Mouse (Mus musculus) left cerebral cortex, postnatal 10 days (tissue): ENCODE data around the gene Tmprss11b. TPM values are rescaled to one million over a fixed set of nuclear protein-coding genes. Genes with fewer than 3 reads are reported as not detected.

ENCODE experiments used
- DNase-seq, 2 experiments: peaks; one replicate each; pipeline ENCODE4 v3.0.0; 2021 to 2022; ENCODE audit warnings: low spot score in 2 of 2, mixed read lengths in 1 of 2; ENCODE audit errors: extremely low spot score in 1 of 2
- intact Hi-C: fragments of 180-260 bp; cut with DNase I; formaldehyde crosslinking; loops from one replicate; pipeline ENCODE4 v1.15.1; 2025
- total RNA-seq, 2 experiments: library from RNA; stranded (reverse); gene quantifications; 2 replicates each; pipeline ENCODE4 v1.2.3; 2021

Gene Tmprss11b
- under 1 TPM in 1 of 2 experiments, not detected in 1; 0.10 TPM for total RNA-seq

DNA sequence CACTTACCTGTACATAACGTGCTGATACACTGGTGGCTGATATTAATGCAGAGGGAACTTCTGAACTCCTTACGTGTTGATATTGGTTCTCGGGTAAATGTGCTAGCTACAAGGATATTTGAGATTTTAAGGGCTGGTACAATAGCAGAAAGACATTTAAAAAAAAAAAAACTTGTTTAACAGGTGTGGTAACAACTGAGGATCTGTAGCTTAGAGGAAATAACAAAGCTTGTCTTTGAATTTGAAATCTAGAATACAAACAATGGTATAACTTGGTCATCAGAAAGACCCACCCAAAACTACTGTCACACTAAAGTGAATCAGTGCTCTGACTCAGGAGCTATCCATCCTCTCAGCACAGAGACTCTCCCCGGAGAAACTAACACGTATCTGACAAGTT is at the start of gene Tmprss11b:
Tmprss11b (minus strand) TSS at position 101 of the 400 bp plus-strand sequence.
- no peak for DNase-seq
- intact Hi-C loops = no loop called here

- intact Hi-C loops = no loop called here
- no peak for DNase-seq
These were observed 48.9 kb upstream of the Tmprss11b start for GRCm38 (mm10) chr5:86725021-86725420.

DNA sequence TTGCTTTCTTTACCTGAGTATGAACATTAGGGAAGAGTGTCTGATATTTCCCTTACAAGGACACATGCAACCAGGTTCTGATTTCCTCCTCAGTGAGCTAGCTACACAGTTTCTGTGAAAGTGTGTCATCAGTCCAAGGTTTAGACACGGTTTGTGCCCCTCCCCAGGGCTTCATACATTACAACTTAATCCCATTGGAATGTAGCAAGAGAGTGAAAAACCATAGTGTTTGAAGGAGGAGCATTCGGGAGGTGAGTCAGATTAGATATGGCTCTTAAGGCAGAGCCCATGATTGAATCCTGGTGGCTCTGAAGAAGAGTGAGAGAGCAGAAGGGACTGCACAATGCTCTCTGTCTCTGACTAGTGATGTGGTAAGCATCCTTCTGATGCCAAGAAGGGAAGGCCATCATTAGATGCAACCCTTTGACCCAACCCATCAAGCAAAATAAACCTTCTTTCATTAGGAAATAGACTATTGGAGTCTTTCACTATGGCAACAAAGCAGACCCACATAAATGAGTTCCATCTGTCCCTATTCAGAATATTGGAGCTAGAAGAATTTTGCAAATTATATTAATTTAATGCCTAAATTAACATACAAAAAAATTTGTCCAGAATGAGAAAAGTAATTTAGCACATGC is 46.8 kb upstream of the Tmprss11b start:
- intact Hi-C loops = no loop called here
- no peak for DNase-seq

- intact Hi-C loops = no loop called here
- DNase-seq = no peak
These were observed 38.8 kb upstream of the Tmprss11b start for GRCm38 (mm10) chr5:86714967-86715366.

- intact Hi-C loops = no loop called here
- DNase-seq = no peak
These were observed 28.8 kb upstream of the Tmprss11b start for GRCm38 (mm10) chr5:86704923-86705322.

DNA sequence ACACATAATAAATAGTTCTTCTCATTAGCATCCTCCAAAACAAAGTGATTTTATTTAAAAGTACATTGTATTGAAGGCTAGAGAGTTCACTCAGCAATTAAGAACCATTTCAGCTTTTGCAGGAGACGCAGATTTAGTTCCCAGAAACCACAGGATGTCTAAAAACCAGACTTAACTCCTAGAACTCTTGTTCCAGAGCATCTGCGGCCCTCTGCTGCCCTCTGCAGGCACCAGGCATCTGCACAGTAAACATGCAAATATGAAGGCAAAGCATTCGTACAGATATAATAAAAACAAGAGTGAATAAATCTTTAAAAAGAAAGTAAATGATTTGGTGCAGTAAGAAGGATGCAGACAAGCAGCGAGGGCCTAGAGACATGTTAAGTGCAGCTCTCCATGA is 8.5 kb upstream of the Tmprss11b start:
- intact Hi-C loops = loop anchor here (5.0 to 10.0 kb wide), 2 partner anchors 330 to 492 kb away; no protein-coding TSS in a partner anchor
- peak; percentile 43 to 79 for DNase-seq

DNA sequence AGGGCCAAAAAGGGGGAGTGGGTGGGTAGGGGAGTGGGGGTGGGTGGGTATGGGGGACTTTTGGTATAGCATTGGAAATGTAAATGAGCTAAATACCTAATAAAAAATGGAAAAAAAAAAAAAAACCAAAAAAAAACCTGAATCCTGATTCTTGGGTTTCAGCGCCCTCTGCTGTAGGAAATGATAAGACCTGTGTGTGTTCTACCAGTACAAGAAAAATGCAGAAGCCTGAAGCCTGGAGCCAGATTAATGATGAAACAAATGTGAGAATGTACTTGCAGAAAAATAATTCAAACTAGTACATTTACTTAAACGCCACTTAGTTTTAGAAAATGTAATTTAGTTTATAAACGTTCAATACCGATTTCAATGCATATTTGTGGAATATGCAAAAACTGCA is 27.0 kb downstream of the Tmprss11b start:
- intact Hi-C loops = loop anchor here (5.0 kb wide), 2 partner anchors 167 to 222 kb away; no protein-coding TSS in a partner anchor
- DNase-seq = peak; percentile 29 to 46

DNA sequence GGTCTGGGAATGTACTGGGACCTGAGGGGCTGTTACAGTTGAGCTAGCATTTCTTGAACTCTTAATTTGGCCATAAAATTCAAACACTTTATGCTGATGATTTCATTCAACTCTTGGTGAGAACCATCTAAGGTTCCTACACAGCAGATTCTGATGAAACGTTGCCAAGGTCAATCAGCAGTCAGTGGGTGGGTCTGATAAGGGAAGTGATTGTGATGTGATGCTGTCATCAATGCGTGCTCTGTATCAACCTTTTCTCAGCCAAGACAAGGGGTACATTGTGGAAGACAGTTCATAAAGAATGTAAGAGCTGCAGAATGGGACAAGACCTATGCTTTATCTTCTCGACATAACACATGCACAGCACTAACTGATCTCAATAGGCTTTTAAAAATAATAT is 35.4 kb downstream of the Tmprss11b start:
- intact Hi-C loops = no loop called here

GRCm38 (mm10) chr5:86632324-86632723 is 43.8 kb downstream of the Tmprss11b start, which contains the start of gene Tmprss11f:
Gene Tmprss11f (minus strand): TSS chr5:86632424.
- DNase-seq = no peak
- intact Hi-C loops = no loop called here

More for the DNA sequence above, 35.4 kb downstream of the Tmprss11b start:
- DNase-seq = no peak

DNA sequence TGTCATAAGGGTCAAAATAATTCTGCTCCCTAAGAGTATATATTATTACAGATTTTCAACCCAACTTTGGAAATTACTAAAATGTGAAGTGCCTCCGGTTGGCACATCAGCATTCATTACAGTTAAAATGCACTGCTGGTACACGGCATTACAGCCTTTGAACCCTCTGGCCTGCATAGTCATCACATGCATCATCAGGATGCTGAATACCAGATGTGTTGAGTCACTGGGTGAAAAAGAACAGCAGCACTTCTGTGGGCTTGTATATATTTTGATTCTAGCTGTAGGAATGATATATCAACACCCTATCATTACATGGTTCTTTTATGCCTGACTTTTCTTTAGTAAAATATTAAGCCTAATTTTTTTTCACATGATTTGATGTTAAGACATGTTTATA is 45.5 kb downstream of the Tmprss11b start:
- no peak for DNase-seq
- intact Hi-C loops = no loop called here

DNA sequence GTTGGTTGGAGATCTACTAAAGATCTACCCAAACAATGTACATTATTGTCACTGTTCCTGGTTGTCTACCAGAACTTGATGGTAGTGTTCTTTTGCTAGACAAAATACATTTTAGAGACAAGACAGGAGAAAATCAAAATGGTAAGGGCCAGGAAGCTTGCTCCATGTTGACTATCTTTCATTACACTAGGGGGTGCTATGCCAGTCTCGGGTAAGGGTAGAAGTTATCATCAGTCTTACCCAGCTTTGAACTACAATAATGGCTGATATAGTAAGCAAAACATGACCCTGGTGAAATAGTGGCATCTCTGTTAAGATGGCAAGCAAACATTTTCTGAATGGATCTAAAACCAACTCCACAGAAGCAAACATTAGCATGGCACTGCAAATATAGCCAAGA is 54.4 kb downstream of the Tmprss11b start:
- no peak for DNase-seq
- intact Hi-C loops = no loop called here

Other genes starting within 250 kb of the Tmprss11b start
- under 1 TPM; 0.11 to 0.16 TPM for gene Tmprss11a, start 207.4 kb downstream of the Tmprss11b start, total RNA-seq
- not detected for gene Tmprss11g, start 157.8 kb downstream of the Tmprss11b start, total RNA-seq
- gene Tmprss11f, start 43.9 kb downstream of the Tmprss11b start, total RNA-seq = not detected
- gene Tmprss11e, start 69.5 kb upstream of the Tmprss11b start, total RNA-seq = not detected
- gene Ythdc1, start 127.9 kb upstream of the Tmprss11b start, total RNA-seq = 10 to 100 TPM; 45.4 to 48.0 TPM
- not detected for gene Ugt2b34, start 230.6 kb upstream of the Tmprss11b start, total RNA-seq